Mouse (Mus musculus) midbrain, embryonic 13.5 days (tissue): Measurements from ENCODE around the gene Mamstr. TPM values are rescaled to one million over a fixed set of nuclear protein-coding genes. Genes with fewer than 3 reads are reported as not detected.

Source experiments
- ATAC-seq: fragments of 200-750 bp; cut with Nextera tagmentation; 2 replicates; pipeline ENCODE4 v1.8.0; 2017; ENCODE audit warnings: mild to moderate bottlenecking, moderate TSS enrichment, moderate library complexity
- H3K27ac ChIP-seq: fragments of 300-500 bp; sonication (generic); 2 replicates; pipeline ENCODE4 v1.5.1; 2015; ENCODE audit warnings: inconsistent platforms, mild to moderate bottlenecking, moderate library complexity
- H3K27me3 ChIP-seq: fragments of 300-500 bp; sonication (generic); 2 replicates; pipeline ENCODE4 v1.6.1; 2015; ENCODE audit warnings: mild to moderate bottlenecking, inconsistent platforms
- H3K36me3 ChIP-seq: fragments of 300-500 bp; sonication (generic); 2 replicates; pipeline ENCODE4 v1.6.1; 2015; ENCODE audit warnings: mild to moderate bottlenecking, inconsistent platforms
- H3K4me1 ChIP-seq: fragments of 300-500 bp; sonication (generic); replicated peaks from 2 replicates; pipeline ENCODE4 v1.6.1; 2015; ENCODE audit warnings: inconsistent platforms
- H3K4me2 ChIP-seq: fragments of 300-500 bp; sonication (generic); replicated peaks from 2 replicates; pipeline ENCODE4 v1.6.1; 2015; ENCODE audit warnings: moderate library complexity, mild to moderate bottlenecking, inconsistent platforms
- H3K4me3 ChIP-seq: fragments of 300-500 bp; sonication (generic); replicated peaks from 2 replicates; pipeline ENCODE4 v1.5.1; 2015; ENCODE audit warnings: mild to moderate bottlenecking, inconsistent platforms
- H3K9ac ChIP-seq: fragments of 300-500 bp; sonication (generic); replicated peaks from 2 replicates; pipeline ENCODE4 v1.6.1; 2015; ENCODE audit warnings: mild to moderate bottlenecking, inconsistent platforms
- H3K9me3 ChIP-seq: fragments of 300-500 bp; sonication (generic); 2 replicates; pipeline ENCODE4 v1.6.1; 2016; ENCODE audit warnings: mild to moderate bottlenecking, inconsistent platforms
- WGBS: fragments of 180-500 bp; shearing (Covaris S2); methylation state at CpG from one replicate; pipeline ENCODE4 v1.1.7; 2015; 5-methylcytosine and 5-hydroxymethylcytosine counted together
- polyA plus RNA-seq: library from polyadenylated mRNA; unstranded; fragments of >200 nt; fragmentation: Nextera tagmentation; extraction: Ambion mirVana; gene quantifications from 2 replicates; pipeline ENCODE4 v1.2.1, GENCODE M21; 2015

Mamstr gene
- polyA plus RNA-seq: 3.1 and 4.8 TPM in 2 replicates

- no peak within 1 kb of the TSS for H3K4me2 ChIP-seq
- no peak within 1 kb of the TSS for H3K9ac ChIP-seq
- H3K9me3 ChIP-seq: no peaks in the 10 kb centered on the region
- H3K4me3 ChIP-seq: 0 out of 2 replicates have a peak within 1 kb of the TSS, but pooled peaks have one; percentile 32
- peaks cover 33% of the 10 kb centered on the region for H3K4me1 ChIP-seq
- no peaks in the 10 kb centered on the region for H3K27me3 ChIP-seq
- ATAC-seq: no peak
- peaks cover 10% of the 10 kb centered on the region for H3K36me3 ChIP-seq
- H3K27ac ChIP-seq: no peak within 1 kb of the TSS
- 21% methylated on average over 19 of the region's 19 CpGs for WGBS
Observed at GRCm38 (mm10) chr7:45639561-45640027, at the start of gene Mamstr. Gene Mamstr (plus strand): TSS chr7:45639977.

DNA sequence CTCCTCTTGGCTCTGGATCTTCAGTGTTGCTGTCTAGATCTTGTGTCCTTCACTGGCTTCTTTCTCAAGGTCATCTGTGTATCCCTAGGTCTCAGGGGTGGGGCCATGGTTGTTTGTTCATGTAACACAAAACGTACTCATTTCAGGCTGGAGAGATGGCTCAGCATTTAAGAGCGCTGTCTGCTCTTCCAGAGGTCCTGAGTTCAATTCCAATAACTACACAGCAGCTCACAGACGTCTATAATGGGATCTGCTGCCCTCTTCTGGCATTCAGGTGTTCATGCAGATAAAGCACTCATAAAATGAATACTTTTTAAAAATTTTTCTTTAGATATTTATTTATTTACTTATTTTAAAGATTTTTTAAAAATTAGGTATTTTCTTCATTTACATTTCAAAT is 48.9 kb upstream of the Mamstr start:
- ATAC-seq: no peak
- Histone ChIP-seq H3K4me3 (no peak overlapping the region), H3K36me3 (peaks cover 3% of the 10 kb centered on the region), H3K9me3 (no peaks in the 10 kb centered on the region), H3K27ac (no peak overlapping the region), H3K4me2 (no peak overlapping the region), H3K9ac (no peak overlapping the region), H3K4me1 (peaks cover 4% of the 10 kb centered on the region), H3K27me3 (0 out of 2 replicates have a peak, but pooled peaks cover 4% of the 10 kb centered on the region)
- WGBS: 66% methylated on average over 3 of the region's 3 CpGs

DNA sequence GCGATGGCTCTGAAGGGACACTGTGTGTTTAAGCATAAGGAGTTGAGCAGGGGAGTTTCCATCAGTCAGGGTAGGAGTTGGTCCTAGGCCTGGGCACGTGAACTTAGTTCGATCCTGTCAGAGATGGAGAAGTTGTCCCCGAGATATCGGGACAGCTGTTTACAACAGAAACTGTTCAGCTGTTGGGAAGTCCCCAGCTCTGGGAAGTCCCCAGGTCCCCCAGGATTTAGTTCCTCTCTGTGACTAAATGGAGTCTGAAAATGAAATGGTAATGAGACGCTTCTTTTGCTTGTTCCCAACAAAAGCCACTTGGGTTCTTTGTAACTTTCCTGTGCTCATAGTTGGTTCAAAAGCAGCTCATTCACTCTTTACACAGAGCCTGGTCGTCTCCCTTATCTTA is 47.9 kb upstream of the Mamstr start:
- ATAC-seq: no peak
- H3K4me1 ChIP-seq: peaks cover 4% of the 10 kb centered on the region

GRCm38 (mm10) chr7:45593118-45593815 is 46.5 kb upstream of the Mamstr start:
- 0 out of 2 replicates have a peak, but pooled peaks cover 4% of the 10 kb centered on the region for H3K27me3 ChIP-seq
- 24% methylated on average over 10 of the region's 10 CpGs for WGBS
- H3K9me3 ChIP-seq: no peaks in the 10 kb centered on the region
- no peak for ATAC-seq
- H3K4me1 ChIP-seq: peaks cover 4% of the 10 kb centered on the region
- H3K9ac ChIP-seq: no peak overlapping the region
- H3K36me3 ChIP-seq: no peaks in the 10 kb centered on the region
- H3K27ac ChIP-seq: no peak overlapping the region
- H3K4me2 ChIP-seq: no peak overlapping the region
- H3K4me3 ChIP-seq: no peak overlapping the region

More for the DNA sequence above, 47.9 kb upstream of the Mamstr start:
- H3K9me3 ChIP-seq: no peaks in the 10 kb centered on the region
- 75% methylated on average over 7 of the region's 7 CpGs for WGBS
- no peak overlapping the region for H3K27ac ChIP-seq
- no peak overlapping the region for H3K4me3 ChIP-seq
- 0 out of 2 replicates have a peak, but pooled peaks cover 4% of the 10 kb centered on the region for H3K27me3 ChIP-seq
- H3K9ac ChIP-seq: no peak overlapping the region
- no peaks in the 10 kb centered on the region for H3K36me3 ChIP-seq
- H3K4me2 ChIP-seq: no peak overlapping the region

GRCm38 (mm10) chr7:45595176-45595575 is 44.6 kb upstream of the Mamstr start:
- 88% methylated on average over 4 of the region's 4 CpGs for WGBS
- 0 out of 2 replicates have a peak, but pooled peaks cover 4% of the 10 kb centered on the region for H3K27me3 ChIP-seq

GRCm38 (mm10) chr7:45596107-45596506 is 43.7 kb upstream of the Mamstr start:
- no peaks in the 10 kb centered on the region for H3K9me3 ChIP-seq
- H3K4me2 ChIP-seq: no peak overlapping the region
- no peak overlapping the region for H3K9ac ChIP-seq
- ATAC-seq: no peak
- H3K4me1 ChIP-seq: no peaks in the 10 kb centered on the region
- no peak overlapping the region for H3K27ac ChIP-seq
- WGBS: 84% methylated on average over 1 of the region's 1 CpGs
- H3K27me3 ChIP-seq: 0 out of 2 replicates have a peak, but pooled peaks cover 4% of the 10 kb centered on the region
- H3K4me3 ChIP-seq: no peak overlapping the region
- H3K36me3 ChIP-seq: no peaks in the 10 kb centered on the region

More at GRCm38 (mm10) chr7:45595176-45595575, 44.6 kb upstream of the Mamstr start:
- no peak overlapping the region for H3K4me2 ChIP-seq
- no peaks in the 10 kb centered on the region for H3K36me3 ChIP-seq
- no peaks in the 10 kb centered on the region for H3K9me3 ChIP-seq
- no peak overlapping the region for H3K9ac ChIP-seq
- H3K4me3 ChIP-seq: no peak overlapping the region
- no peaks in the 10 kb centered on the region for H3K4me1 ChIP-seq
- ATAC-seq: no peak
- H3K27ac ChIP-seq: no peak overlapping the region

DNA sequence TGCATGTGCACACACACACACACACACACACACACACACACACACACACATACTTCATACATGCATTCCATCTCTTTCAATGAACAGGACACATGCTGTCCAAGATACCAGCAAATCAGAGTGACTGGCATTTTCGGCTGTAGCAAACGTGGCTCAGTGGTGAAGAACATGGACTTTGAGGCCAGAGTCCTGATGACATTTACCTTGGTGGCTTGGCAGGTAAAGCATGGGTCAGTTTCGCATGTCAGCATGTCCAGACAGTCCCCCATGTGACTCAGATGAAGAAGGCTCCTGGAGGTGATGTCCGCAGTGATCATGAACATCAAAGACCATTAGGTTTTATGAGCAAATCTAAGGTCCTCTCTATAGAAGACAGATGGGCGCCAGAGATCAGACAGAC is 42.8 kb upstream of the Mamstr start:
- H3K9me3 ChIP-seq: no peaks in the 10 kb centered on the region
- H3K27ac ChIP-seq: no peak overlapping the region
- H3K4me1 ChIP-seq: no peaks in the 10 kb centered on the region
- 91% methylated on average over 5 of the region's 5 CpGs for WGBS
- no peak overlapping the region for H3K9ac ChIP-seq
- no peak for ATAC-seq
- no peak overlapping the region for H3K4me3 ChIP-seq
- no peaks in the 10 kb centered on the region for H3K36me3 ChIP-seq
- H3K27me3 ChIP-seq: 0 out of 2 replicates have a peak, but pooled peaks cover 4% of the 10 kb centered on the region
- H3K4me2 ChIP-seq: no peak overlapping the region

- H3K27me3 ChIP-seq: 0 out of 2 replicates have a peak, but pooled peaks cover 4% of the 10 kb centered on the region
- H3K36me3 ChIP-seq: no peaks in the 10 kb centered on the region
- no peaks in the 10 kb centered on the region for H3K4me1 ChIP-seq
- H3K9ac ChIP-seq: no peak overlapping the region
- H3K27ac ChIP-seq: no peak overlapping the region
- WGBS: 94% methylated on average over 6 of the region's 6 CpGs
- ATAC-seq: no peak
- no peak overlapping the region for H3K4me2 ChIP-seq
- H3K9me3 ChIP-seq: no peaks in the 10 kb centered on the region
- H3K4me3 ChIP-seq: no peak overlapping the region
Observed at GRCm38 (mm10) chr7:45597527-45597926, 42.2 kb upstream of the Mamstr start.

- no peak for ATAC-seq
- WGBS: 53% methylated on average over 18 of the region's 18 CpGs
- Histone ChIP-seq H3K36me3 (no peaks in the 10 kb centered on the region), H3K4me1 (no peaks in the 10 kb centered on the region), H3K27me3 (0 out of 2 replicates have a peak, but pooled peaks cover 4% of the 10 kb centered on the region), H3K9me3 (no peaks in the 10 kb centered on the region), H3K27ac (no peak overlapping the region), H3K9ac (no peak overlapping the region), H3K4me3 (no peak overlapping the region), H3K4me2 (no peak overlapping the region)
Observed at GRCm38 (mm10) chr7:45598960-45599879, 40.6 kb upstream of the Mamstr start.

DNA sequence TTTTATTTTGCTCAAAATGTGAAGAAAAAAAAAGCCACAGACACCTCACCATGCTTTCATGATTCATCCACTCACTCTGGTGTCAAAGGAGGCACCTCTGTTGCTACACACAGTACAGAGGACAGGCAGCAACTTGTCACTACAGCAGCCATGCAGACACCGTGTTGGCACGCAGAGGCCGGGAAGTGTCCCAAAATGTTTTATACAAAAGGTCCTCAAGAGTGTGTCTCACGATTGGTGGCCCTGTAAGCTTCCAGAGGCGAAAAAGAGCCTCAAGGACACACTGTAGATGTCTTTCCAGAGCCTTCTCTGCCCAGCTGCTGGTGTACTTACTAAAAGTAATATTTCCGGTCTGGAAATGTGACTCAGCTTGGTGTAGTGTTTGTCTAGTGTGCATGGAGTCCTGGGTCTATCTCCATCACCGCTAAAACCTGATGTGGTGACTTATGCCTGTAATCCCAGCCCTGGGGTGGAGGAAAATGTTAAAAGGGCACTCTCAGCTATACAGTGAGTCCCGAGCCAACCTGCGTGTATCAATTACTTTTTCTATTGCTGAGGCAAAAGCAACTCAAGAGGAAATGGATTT is 34.0 kb upstream of the Mamstr start:
- Histone ChIP-seq H3K4me3 (no peak overlapping the region), H3K9me3 (no peaks in the 10 kb centered on the region), H3K9ac (no peak overlapping the region), H3K4me1 (no peaks in the 10 kb centered on the region), H3K36me3 (no peaks in the 10 kb centered on the region), H3K27ac (no peak overlapping the region), H3K4me2 (no peak overlapping the region), H3K27me3 (no peaks in the 10 kb centered on the region)
- 84% methylated on average over 9 of the region's 9 CpGs for WGBS
- ATAC-seq: no peak

DNA sequence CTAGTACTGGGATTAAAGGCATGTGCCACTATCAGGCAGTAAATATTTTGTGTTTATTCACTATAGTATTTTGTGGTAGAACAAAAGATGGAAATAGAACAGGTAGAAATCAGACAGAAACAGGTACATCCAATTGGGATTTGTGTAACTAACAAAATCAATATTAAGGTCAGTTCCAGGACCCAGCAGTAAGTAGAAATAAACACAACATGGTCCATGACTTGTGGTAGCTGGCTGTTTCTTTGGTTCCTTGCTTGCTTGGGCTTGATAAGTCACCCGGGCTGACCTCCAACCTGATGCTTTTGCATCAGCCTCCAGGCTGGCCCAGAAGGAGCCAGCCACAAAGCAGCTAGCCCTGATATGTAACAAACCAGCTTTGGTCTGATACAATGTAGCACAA is 30.3 kb upstream of the Mamstr start:
- Histone ChIP-seq H3K4me1 (no peaks in the 10 kb centered on the region), H3K9me3 (no peaks in the 10 kb centered on the region), H3K27me3 (no peaks in the 10 kb centered on the region), H3K9ac (no peak overlapping the region), H3K27ac (no peak overlapping the region), H3K36me3 (no peaks in the 10 kb centered on the region), H3K4me2 (no peak overlapping the region), H3K4me3 (no peak overlapping the region)
- 79% methylated on average over 1 of the region's 1 CpGs for WGBS
- no peak for ATAC-seq
